Mouse (Mus musculus): ENCODE measurements around the gene Cnppd1. TPM values are rescaled to one million over a fixed set of nuclear protein-coding genes. Genes with fewer than 3 reads are reported as not detected.
A peak's percentile ranks its signal among the peaks of the same experiment; 100 is the strongest.

The Cnppd1 gene
- 46.3 and 48.9 TPM in 2 replicates for polyA plus RNA-seq (2015; fragmentation: Nextera tagmentation; extraction: Ambion mirVana)

DNA sequence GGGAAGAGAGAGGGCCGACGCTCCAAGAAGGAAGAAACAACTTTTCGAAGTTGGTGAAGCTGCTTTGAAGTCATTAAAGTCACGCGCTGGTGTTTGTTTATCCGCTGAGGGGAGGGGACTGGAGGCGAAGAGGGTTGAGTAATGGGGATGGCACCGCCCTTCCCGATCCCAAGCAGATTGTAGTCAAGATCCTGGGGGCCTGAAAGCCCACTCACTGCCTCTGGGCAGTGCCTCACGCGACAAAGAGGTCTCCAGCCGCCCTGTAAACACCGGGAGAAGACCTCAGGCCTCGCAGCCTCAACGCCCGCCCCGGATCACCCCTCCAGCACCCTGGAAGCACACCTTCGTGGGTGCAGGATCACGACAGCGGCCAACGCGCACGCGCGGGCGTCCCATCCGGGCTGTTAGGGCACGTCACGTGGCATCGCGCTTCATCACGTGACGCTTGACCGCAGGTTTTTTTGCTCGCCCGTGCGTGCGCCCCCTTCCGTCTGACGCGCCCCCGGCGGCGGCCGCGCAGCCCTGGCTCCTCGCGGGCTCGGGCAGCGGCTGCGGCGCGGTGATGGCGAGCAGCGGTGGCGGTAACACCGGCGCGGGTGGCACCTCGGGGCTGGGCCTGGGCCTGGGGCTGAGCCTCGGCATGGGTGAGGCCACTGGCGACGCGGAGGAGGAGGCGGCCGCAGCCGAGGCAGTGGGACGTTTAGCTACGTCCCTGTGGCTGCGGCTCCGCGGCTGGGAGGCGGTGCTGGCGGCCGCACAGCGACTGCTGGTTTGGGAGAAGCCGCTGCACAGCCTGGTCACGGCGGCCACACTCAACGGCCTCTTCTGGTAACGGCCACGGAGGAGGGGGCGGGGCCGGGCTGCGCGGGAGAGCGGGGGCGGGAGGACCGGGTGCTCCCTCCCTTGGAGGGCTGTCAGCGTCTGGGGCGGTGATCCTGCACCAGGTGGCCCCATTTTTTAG is at the start of gene Cnppd1, which contains the start of gene Retreg2:
Cnppd1 (minus strand) TSS at position 411 of the 961 bp plus-strand sequence.
Retreg2 (plus strand) TSS at position 478 of the 961 bp plus-strand sequence.
- Histone ChIP-seq H3K36me3 (peaks cover 53% of the 10 kb centered on the region), H3K4me2 (peak within 1 kb of the TSS; percentile 96), H3K9ac (replicated peaks) (peak within 1 kb of the TSS; percentile 81), H3K4me1 (peaks cover 44% of the 10 kb centered on the region), H3K27me3 (replicated peaks) (no peaks in the 10 kb centered on the region), H3K4me3 (replicated peaks) (peak within 1 kb of the TSS; percentile 78), H3K27ac (replicated peaks) (peak within 1 kb of the TSS; percentile 98), H3K9me3 (replicated peaks) (no peaks in the 10 kb centered on the region)
- WGBS, result 0% methylated on average over 89 of the region's 91 CpGs
- peak; percentile 90 for ATAC-seq (ENCODE audit: low FRiP score)

DNA sequence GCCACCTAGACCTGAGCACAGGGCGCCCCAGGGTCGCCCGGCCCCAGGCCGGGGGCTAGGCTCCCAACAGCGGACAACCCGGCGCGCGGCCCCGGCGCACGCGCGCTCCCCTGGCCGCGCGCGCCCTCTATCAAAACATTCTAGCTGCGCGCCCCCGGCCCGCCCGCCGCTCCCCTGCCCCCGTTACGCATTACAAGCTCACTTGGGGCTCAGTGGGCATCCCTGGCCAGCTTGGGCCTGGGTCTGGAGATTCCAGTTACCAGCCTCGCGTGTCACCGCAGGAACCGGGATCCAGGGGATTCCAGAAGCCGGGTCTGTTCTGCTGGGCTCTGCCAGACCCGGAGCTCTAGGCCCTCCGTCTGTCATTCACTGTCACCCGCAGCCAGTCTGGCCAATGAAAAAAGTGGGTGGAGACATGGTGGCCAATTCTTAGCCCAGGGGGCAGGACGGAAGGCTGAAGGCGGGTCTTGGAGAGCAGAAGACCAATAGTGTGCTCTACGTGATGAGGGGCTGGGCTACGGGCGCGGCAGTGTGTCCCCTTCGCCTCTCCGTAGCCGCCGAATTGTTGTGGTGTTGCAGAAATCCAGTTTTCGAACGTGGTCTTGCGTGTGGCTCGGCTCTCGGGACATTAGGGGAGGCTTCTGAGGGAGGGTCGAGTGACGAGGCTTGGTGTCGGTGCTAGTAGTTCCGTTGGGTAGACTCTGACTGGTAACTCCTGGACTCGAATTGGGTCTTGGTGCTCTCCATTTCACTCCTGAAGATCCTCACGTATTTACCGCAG is 49.3 kb upstream of the Cnppd1 start, which contains the start of the genes Ankzf1 and Atg9a:
Ankzf1 (plus strand) TSS at position 530 of the 781 bp plus-strand sequence.
Atg9a (minus strand) TSS at position 575 of the 781 bp plus-strand sequence.
- H3K27me3 ChIP-seq (replicated peaks), result no peaks in the 10 kb centered on the region
- peak within 1 kb of the TSS; percentile 97 for H3K27ac ChIP-seq (replicated peaks)
- peaks cover 45% of the 10 kb centered on the region for H3K36me3 ChIP-seq
- H3K4me3 ChIP-seq (replicated peaks), result peak within 1 kb of the TSS; percentile 67
- peak; percentile 99 for ATAC-seq (ENCODE audit: low FRiP score)
- no peaks in the 10 kb centered on the region for H3K9me3 ChIP-seq (replicated peaks)
- under 1% methylated on average over 56 of the region's 56 CpGs for WGBS
- H3K4me2 ChIP-seq, result peak within 1 kb of the TSS; percentile 97
- peaks cover 30% of the 10 kb centered on the region for H3K4me1 ChIP-seq
- peak within 1 kb of the TSS; percentile 91 for H3K9ac ChIP-seq (replicated peaks)

DNA sequence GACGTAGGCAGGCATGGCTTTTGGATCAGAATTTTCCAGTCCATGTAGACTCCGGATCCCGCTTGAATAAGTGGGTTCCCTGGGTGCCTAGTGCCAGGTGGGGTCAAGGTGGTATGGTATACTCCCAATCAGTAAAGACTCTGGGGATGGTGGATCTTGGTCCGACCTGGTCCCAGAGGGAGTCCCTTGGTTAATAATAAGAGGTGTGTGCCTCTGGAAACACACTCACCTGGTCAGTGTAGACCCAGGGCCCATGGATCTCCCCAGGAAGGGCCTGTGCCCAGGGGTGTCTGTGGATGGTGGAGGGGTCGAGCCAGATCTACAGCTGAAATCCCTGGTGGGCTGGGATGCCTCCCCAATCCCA is 48.7 kb upstream of the Cnppd1 start:
- no peaks in the 10 kb centered on the region for H3K9me3 ChIP-seq (replicated peaks)
- peak overlapping the region; percentile 69 for H3K9ac ChIP-seq (replicated peaks)
- H3K27ac ChIP-seq (replicated peaks), result peak overlapping the region; percentile 97
- WGBS, result 46% methylated on average over 5 of the region's 5 CpGs
- H3K4me2 ChIP-seq, result peak overlapping the region; percentile 97
- no peak for ATAC-seq (ENCODE audit: low FRiP score)
- peaks cover 30% of the 10 kb centered on the region for H3K4me1 ChIP-seq
- peak overlapping the region; percentile 67 for H3K4me3 ChIP-seq (replicated peaks)
- no peaks in the 10 kb centered on the region for H3K27me3 ChIP-seq (replicated peaks)
- peaks cover 45% of the 10 kb centered on the region for H3K36me3 ChIP-seq

DNA sequence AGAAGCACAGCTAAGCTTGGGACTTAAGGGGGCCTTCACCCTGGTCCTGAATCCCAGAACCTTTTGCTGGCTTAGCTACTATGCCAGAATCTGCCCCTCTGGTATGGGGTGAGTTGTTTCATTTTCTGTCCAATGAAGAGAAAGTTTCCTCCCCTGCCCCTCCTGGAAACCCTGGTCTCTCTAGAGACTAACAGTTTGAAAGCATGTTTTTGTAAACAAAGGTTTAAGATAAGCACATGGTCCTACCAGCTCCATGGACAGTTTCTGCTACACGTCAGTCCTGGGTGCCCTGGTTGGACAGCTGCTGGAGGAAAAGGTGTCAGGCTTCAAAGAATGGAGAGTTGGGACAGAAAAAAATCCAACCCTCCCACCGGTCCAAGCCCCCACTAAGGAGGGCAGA is 48.1 kb upstream of the Cnppd1 start:
- Histone ChIP-seq H3K36me3 (peaks cover 46% of the 10 kb centered on the region), H3K4me2 (peak overlapping the region; percentile 97), H3K4me1 (peaks cover 30% of the 10 kb centered on the region), H3K9ac (replicated peaks) (no peak overlapping the region), H3K27me3 (replicated peaks) (no peaks in the 10 kb centered on the region), H3K9me3 (replicated peaks) (no peaks in the 10 kb centered on the region), H3K27ac (replicated peaks) (no peak overlapping the region), H3K4me3 (replicated peaks) (no peak overlapping the region)
- 82% methylated on average over 2 of the region's 2 CpGs for WGBS
- ATAC-seq (ENCODE audit: low FRiP score), result no peak

DNA sequence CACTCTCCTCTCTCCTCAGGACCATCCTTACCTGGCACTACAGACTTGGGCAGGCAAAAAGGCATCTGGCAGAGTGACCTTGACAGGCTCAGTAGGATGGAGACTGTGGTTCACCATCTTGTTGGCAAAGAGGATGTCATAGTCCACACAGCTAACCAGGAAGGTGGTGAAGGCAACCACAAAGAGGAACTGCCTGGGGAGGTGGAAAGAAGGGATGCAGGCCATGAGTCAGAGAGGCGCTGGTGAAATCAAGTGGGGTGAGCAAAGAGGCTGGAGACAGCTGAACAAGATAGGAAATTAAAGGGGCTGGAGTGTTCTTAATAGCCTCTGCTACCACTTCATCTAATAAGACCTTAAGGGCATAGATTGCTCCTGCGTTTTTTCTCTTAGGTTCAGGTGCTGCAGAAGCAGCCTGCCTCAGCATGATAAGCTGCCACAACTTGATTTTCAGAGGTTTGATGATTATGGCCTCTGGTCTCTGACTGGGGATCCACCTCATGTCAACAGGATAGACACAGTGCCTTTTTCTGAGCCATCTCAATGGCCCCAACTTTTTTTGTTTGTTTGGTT is 45.5 kb upstream of the Cnppd1 start:
- H3K4me1 ChIP-seq, result peaks cover 22% of the 10 kb centered on the region
- H3K4me3 ChIP-seq (replicated peaks), result no peak overlapping the region
- no peak overlapping the region for H3K4me2 ChIP-seq
- H3K27ac ChIP-seq (replicated peaks), result no peak overlapping the region
- peaks cover 63% of the 10 kb centered on the region for H3K36me3 ChIP-seq
- no peaks in the 10 kb centered on the region for H3K9me3 ChIP-seq (replicated peaks)
- no peaks in the 10 kb centered on the region for H3K27me3 ChIP-seq (replicated peaks)
- 83% methylated on average over 2 of the region's 2 CpGs for WGBS
- H3K9ac ChIP-seq (replicated peaks), result no peak overlapping the region
- ATAC-seq (ENCODE audit: low FRiP score), result no peak

DNA sequence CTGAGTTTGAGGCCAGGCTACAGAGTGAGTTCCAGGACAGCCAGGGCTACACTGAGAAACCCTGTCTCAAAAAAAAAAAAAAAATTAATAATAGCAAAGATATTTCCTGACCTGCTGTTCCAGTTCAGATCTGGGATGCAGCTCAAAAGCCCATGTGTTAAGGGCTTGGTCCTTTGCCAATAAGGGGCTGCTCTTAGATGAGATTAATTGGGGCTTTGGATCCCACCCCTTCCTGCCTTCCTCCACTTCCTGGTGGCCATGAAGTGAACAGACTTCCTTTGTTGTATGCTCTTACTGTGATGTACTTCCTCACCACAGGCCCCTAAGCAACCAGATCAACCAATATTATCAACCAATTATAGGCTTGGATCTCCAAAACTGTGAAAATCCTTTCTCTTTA is 44.6 kb upstream of the Cnppd1 start:
- no peaks in the 10 kb centered on the region for H3K9me3 ChIP-seq (replicated peaks)
- no peaks in the 10 kb centered on the region for H3K27me3 ChIP-seq (replicated peaks)
- no peak for ATAC-seq (ENCODE audit: low FRiP score)
- H3K36me3 ChIP-seq, result peaks cover 72% of the 10 kb centered on the region
- no peak overlapping the region for H3K4me2 ChIP-seq
- H3K4me3 ChIP-seq (replicated peaks), result no peak overlapping the region
- peaks cover 16% of the 10 kb centered on the region for H3K4me1 ChIP-seq
- H3K27ac ChIP-seq (replicated peaks), result no peak overlapping the region
- H3K9ac ChIP-seq (replicated peaks), result no peak overlapping the region

DNA sequence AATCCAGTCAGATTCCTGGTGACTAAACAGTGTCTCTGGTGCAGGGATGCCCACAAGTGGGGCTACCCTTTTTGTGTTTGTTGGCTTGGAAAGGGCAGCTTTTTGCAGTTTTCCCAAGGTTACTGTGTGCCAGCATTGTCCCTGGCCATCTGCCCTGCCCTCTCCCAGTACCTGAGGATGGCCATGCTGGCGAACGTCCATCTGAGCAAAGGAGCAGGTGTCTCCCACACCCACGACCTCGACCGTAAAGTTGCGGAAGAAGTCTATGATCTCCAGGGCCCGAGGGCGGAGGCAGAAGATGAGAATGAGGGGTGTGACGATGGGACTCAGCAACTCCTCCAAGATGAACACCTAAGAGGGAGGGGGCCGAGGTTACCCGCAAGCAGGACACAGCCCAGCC is 43.0 kb upstream of the Cnppd1 start:
- Histone ChIP-seq H3K9ac (replicated peaks) (no peak overlapping the region), H3K27ac (replicated peaks) (no peak overlapping the region), H3K4me3 (replicated peaks) (no peak overlapping the region), H3K4me1 (peaks cover 11% of the 10 kb centered on the region), H3K27me3 (replicated peaks) (no peaks in the 10 kb centered on the region), H3K4me2 (no peak overlapping the region), H3K36me3 (peaks cover 80% of the 10 kb centered on the region), H3K9me3 (replicated peaks) (no peaks in the 10 kb centered on the region)
- ATAC-seq (ENCODE audit: low FRiP score), result no peak
- 94% methylated on average over 11 of the region's 11 CpGs for WGBS

DNA sequence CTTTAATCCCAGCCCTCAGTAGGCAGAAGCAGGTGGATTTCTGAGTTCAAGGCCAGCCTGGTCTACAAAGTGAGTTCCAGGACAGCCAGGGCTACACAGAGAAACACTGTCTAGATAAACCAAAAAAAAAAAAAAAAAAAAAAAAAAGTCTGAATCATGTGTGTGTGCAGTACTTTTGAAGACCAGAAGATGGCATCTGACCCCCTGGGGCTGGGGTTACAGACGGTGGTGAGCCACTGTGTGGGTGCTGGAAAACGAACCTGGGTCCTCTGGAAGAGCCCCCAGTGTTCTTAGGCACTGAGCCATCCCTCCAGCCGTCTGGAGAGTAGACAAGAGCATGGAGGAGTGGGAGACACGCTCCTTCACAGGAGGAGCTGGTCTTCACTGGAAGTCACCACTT is 39.6 kb upstream of the Cnppd1 start:
- Histone ChIP-seq H3K9me3 (replicated peaks) (no peaks in the 10 kb centered on the region), H3K9ac (replicated peaks) (no peak overlapping the region), H3K4me1 (peaks cover 30% of the 10 kb centered on the region), H3K27ac (replicated peaks) (no peak overlapping the region), H3K36me3 (peaks cover 68% of the 10 kb centered on the region), H3K4me2 (no peak overlapping the region), H3K27me3 (replicated peaks) (no peaks in the 10 kb centered on the region), H3K4me3 (replicated peaks) (no peak overlapping the region)
- no peak for ATAC-seq (ENCODE audit: low FRiP score)
- WGBS, result 77% methylated on average over 4 of the region's 4 CpGs

DNA sequence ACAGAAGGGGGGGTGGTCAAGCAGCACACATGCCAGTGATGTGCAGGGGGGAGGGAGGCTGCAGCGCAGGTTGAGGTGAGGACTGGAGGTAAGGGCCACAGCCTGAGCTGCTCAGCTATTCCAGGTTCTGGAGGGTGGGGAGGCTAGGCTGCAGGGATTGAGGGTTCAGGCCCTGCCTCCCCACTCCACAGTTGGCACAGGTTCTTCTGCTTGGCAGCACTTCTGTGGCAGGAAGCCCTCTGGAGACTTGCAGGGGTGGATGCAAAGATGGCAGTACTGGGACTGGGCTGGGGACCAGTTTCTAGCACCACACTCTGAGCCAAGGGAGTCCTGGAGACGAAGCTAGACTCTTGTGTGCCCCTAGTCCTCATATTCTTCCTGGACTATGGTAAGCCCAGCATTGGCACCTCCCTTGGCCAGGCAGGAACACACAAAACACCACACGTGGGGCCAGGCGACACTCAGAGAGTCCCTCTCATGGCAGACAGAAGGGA is 38.9 kb upstream of the Cnppd1 start:
- H3K27me3 ChIP-seq (replicated peaks), result no peaks in the 10 kb centered on the region
- no peak overlapping the region for H3K9ac ChIP-seq (replicated peaks)
- H3K9me3 ChIP-seq (replicated peaks), result no peaks in the 10 kb centered on the region
- H3K4me3 ChIP-seq (replicated peaks), result no peak overlapping the region
- no peak overlapping the region for H3K4me2 ChIP-seq
- peaks cover 30% of the 10 kb centered on the region for H3K4me1 ChIP-seq
- no peak for ATAC-seq (ENCODE audit: low FRiP score)
- H3K36me3 ChIP-seq, result peaks cover 64% of the 10 kb centered on the region
- H3K27ac ChIP-seq (replicated peaks), result no peak overlapping the region
- 84% methylated on average over 4 of the region's 4 CpGs for WGBS

DNA sequence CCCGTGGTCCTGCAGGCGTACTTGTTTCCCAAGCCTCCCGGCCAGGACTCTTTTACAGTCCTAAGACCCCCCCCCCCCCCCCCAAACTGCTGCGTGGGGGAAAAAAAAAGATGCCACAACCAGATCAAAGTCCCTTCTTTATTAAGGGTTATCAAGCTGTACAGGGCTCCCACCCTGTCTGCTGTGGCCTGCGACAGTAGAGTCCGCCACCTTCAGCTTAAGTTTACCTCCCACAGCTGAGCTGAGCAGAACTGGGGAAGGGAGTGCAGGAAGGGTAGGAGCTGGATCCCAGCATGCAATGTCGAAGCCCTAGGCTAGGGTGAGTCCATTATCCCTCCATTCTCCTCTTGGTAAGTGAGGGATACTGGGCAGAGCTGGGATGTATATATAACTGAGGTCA is 38.2 kb upstream of the Cnppd1 start:
- Histone ChIP-seq H3K9me3 (replicated peaks) (no peaks in the 10 kb centered on the region), H3K27me3 (replicated peaks) (no peaks in the 10 kb centered on the region), H3K27ac (replicated peaks) (no peak overlapping the region), H3K4me2 (peak overlapping the region; percentile 100), H3K9ac (replicated peaks) (no peak overlapping the region), H3K4me3 (replicated peaks) (peak overlapping the region; percentile 67), H3K36me3 (peaks cover 64% of the 10 kb centered on the region), H3K4me1 (peaks cover 30% of the 10 kb centered on the region)
- 39% methylated on average over 6 of the region's 7 CpGs for WGBS
- ATAC-seq (ENCODE audit: low FRiP score), result no peak

DNA sequence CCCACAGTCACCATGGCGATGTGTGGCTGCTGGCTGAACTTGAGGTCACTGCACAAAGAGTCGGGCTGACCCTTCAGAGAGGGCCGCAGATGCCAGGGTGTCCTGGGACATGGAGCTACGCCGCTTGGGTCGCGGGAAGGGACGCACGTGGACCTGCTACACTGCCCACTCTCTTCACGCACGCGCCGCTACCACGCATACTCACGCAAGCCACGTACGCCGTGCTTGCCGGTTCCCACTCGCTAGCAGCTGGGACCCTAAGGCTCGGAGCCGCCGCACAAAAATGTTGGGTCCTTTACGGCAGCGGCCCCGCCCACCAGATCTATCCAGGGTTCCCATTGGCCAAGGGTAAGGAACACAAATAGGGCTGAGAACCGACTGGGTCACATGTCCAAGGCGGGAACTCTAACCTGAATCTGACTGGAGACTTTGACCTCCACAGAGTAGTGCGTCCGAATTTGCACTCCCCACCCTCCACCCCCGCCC is 37.6 kb upstream of the Cnppd1 start, which contains the start of gene Abcb6:
Abcb6 (minus strand) TSS at position 288 of the 486 bp plus-strand sequence.
- peaks cover 64% of the 10 kb centered on the region for H3K36me3 ChIP-seq
- peak; percentile 94 for ATAC-seq (ENCODE audit: low FRiP score)
- under 1% methylated on average over 31 of the region's 31 CpGs for WGBS

More for the DNA sequence above, 37.6 kb upstream of the Cnppd1 start, which contains the start of gene Abcb6:
- peak within 1 kb of the TSS; percentile 69 for H3K9ac ChIP-seq (replicated peaks)
- H3K9me3 ChIP-seq (replicated peaks), result no peaks in the 10 kb centered on the region
- peak within 1 kb of the TSS; percentile 67 for H3K4me3 ChIP-seq (replicated peaks)
- peaks cover 30% of the 10 kb centered on the region for H3K4me1 ChIP-seq
- peak within 1 kb of the TSS; percentile 100 for H3K4me2 ChIP-seq
- no peaks in the 10 kb centered on the region for H3K27me3 ChIP-seq (replicated peaks)
- H3K27ac ChIP-seq (replicated peaks), result peak within 1 kb of the TSS; percentile 74
